Mouse (Mus musculus): Measurements from ENCODE around the gene 1700030J22Rik. TPM values are rescaled to one million over a fixed set of nuclear protein-coding genes. Genes with fewer than 3 reads are reported as not detected.

The 1700030J22Rik gene
- polyA plus RNA-seq (2012; fragmentation: generic; extraction: Trizol) = 1.5 TPM

GRCm38 (mm10) chr8:116978631-116979256, at the start of gene 1700030J22Rik:
1700030J22Rik (minus strand) TSS chr8:116978959.
- Histone ChIP-seq H3K4me2 (ENCODE audit: low read depth) (peak within 1 kb of the TSS; percentile 94), H3K27me3 (ENCODE audit: control insufficient read depth, insufficient read depth, insufficient read length) (no peaks in the 10 kb centered on the region), H3ac (ENCODE audit: control insufficient read depth, insufficient read length) (no peak within 1 kb of the TSS), H3K36me3 (ENCODE audit: control insufficient read depth, insufficient read depth) (peaks cover 4% of the 10 kb centered on the region), H3K79me2 (ENCODE audit: control insufficient read depth, insufficient read depth) (no peaks in the 10 kb centered on the region), H3K4me3 (peak within 1 kb of the TSS; percentile 51)
- TF ChIP-seq E2F4 (IDR thresholded peaks at IDR 0.05; ENCODE audit: insufficient read depth) = no peak
- peak; percentile 55 for TF ChIP-seq POLR2A (IDR thresholded peaks at IDR 0.05; ENCODE audit: insufficient read length, low read depth)

- TF ChIP-seq POLR2A (IDR thresholded peaks at IDR 0.05; ENCODE audit: insufficient read length, low read depth) (no peak), REST (IDR thresholded peaks at IDR 0.05; ENCODE audit: insufficient read depth, insufficient read length) (no peak), TCF3 (IDR thresholded peaks at IDR 0.05; ENCODE audit: insufficient read length, low read depth) (no peak), TCF12 (IDR thresholded peaks at IDR 0.05; ENCODE audit: insufficient read depth, poor library complexity, severe bottlenecking) (no peak), E2F4 (IDR thresholded peaks at IDR 0.05; ENCODE audit: insufficient read depth) (no peak), POLR2AphosphoS2 (IDR thresholded peaks at IDR 0.05; ENCODE audit: insufficient read length, low read depth) (no peak), SRF (IDR thresholded peaks at IDR 0.05; ENCODE audit: control insufficient read depth, insufficient read length, low read depth) (no peak), MAX (IDR thresholded peaks at IDR 0.05; ENCODE audit: low read depth) (no peak), MYOG (IDR thresholded peaks at IDR 0.05; ENCODE audit: control insufficient read depth in 1 of 3, insufficient read depth in 1 of 3, insufficient read length in 2 of 3, low read depth in 2 of 3) (no peak), USF1 (IDR thresholded peaks at IDR 0.05; ENCODE audit: low read depth) (no peak)
- no peak overlapping the region for H3ac ChIP-seq (ENCODE audit: control insufficient read depth, insufficient read length)
- no peak overlapping the region for H3K4me3 ChIP-seq
- H3K36me3 ChIP-seq (ENCODE audit: control insufficient read depth, insufficient read depth) = no peaks in the 10 kb centered on the region
- H3K79me2 ChIP-seq (ENCODE audit: control insufficient read depth, insufficient read depth) = no peaks in the 10 kb centered on the region
- no peaks in the 10 kb centered on the region for H3K27me3 ChIP-seq (ENCODE audit: control insufficient read depth, insufficient read depth, insufficient read length)
- no peak overlapping the region for H3K4me2 ChIP-seq (ENCODE audit: low read depth)
Observed at GRCm38 (mm10) chr8:117027601-117028000, 48.8 kb upstream of the 1700030J22Rik start.

GRCm38 (mm10) chr8:117022297-117022993, 43.7 kb upstream of the 1700030J22Rik start:
- Histone ChIP-seq H3K27me3 (ENCODE audit: control insufficient read depth, insufficient read depth, insufficient read length) (no peaks in the 10 kb centered on the region), H3K4me3 (no peak overlapping the region), H3K36me3 (ENCODE audit: control insufficient read depth, insufficient read depth) (no peaks in the 10 kb centered on the region), H3K79me2 (ENCODE audit: control insufficient read depth, insufficient read depth) (no peaks in the 10 kb centered on the region), H3K4me2 (ENCODE audit: low read depth) (no peak overlapping the region), H3ac (ENCODE audit: control insufficient read depth, insufficient read length) (no peak overlapping the region)
- TF ChIP-seq POLR2AphosphoS2 (IDR thresholded peaks at IDR 0.05; ENCODE audit: insufficient read length, low read depth) (no peak), REST (IDR thresholded peaks at IDR 0.05; ENCODE audit: insufficient read depth, insufficient read length) (no peak), MYOG (IDR thresholded peaks at IDR 0.05; ENCODE audit: control insufficient read depth in 1 of 3, insufficient read depth in 1 of 3, insufficient read length in 2 of 3, low read depth in 2 of 3) (no peak), CEBPB (IDR thresholded peaks at IDR 0.05; ENCODE audit: insufficient read depth, poor library complexity, severe bottlenecking) (no peak), USF1 (IDR thresholded peaks at IDR 0.05; ENCODE audit: low read depth) (no peak), MAX (IDR thresholded peaks at IDR 0.05; ENCODE audit: low read depth) (no peak), POLR2A (IDR thresholded peaks at IDR 0.05; ENCODE audit: insufficient read length, low read depth) (no peak), TCF3 (IDR thresholded peaks at IDR 0.05; ENCODE audit: insufficient read length, low read depth) (no peak), MYOD1 (IDR thresholded peaks at IDR 0.05; ENCODE audit: control insufficient read depth in 1 of 3, insufficient read length in 2 of 3, low read depth in 2 of 3) (no peak)

GRCm38 (mm10) chr8:117019323-117020275, 40.8 kb upstream of the 1700030J22Rik start:
- Histone ChIP-seq H3K79me2 (ENCODE audit: control insufficient read depth, insufficient read depth) (no peaks in the 10 kb centered on the region), H3K36me3 (ENCODE audit: control insufficient read depth, insufficient read depth) (no peaks in the 10 kb centered on the region), H3K4me2 (ENCODE audit: low read depth) (no peak overlapping the region), H3ac (ENCODE audit: control insufficient read depth, insufficient read length) (no peak overlapping the region), H3K27me3 (ENCODE audit: control insufficient read depth, insufficient read depth, insufficient read length) (no peaks in the 10 kb centered on the region), H3K4me3 (no peak overlapping the region)
- TF ChIP-seq USF1 (IDR thresholded peaks at IDR 0.05; ENCODE audit: low read depth) (no peak), TCF12 (IDR thresholded peaks at IDR 0.05; ENCODE audit: insufficient read depth, poor library complexity, severe bottlenecking) (no peak), CEBPB (IDR thresholded peaks at IDR 0.05; ENCODE audit: insufficient read depth, poor library complexity, severe bottlenecking) (no peak), MYOD1 (IDR thresholded peaks at IDR 0.05; ENCODE audit: control insufficient read depth in 1 of 3, insufficient read length in 2 of 3, low read depth in 2 of 3) (no peak)

DNA sequence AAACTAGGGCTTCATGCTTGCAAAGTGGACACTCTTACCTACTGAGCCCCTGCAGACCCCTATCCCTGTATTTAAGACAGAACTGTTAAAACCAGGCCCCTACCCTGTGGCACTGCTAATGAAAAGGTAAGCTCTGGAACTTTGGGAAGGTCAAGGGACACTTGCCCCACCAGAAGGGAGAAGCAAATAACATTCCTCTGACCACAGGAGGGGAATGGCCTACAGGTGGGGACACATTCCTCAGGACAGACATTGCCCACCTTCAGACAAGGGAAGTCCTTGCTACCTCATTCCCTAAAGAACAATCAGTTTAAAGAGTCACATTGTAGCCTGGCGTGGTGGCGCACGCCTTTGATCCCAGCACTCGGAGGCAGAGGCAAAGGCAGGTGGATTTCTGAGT, 39.1 kb upstream of the 1700030J22Rik start:
- TF ChIP-seq SRF (IDR thresholded peaks at IDR 0.05; ENCODE audit: control insufficient read depth, insufficient read length, low read depth) (no peak), MAX (IDR thresholded peaks at IDR 0.05; ENCODE audit: low read depth) (no peak), POLR2A (IDR thresholded peaks at IDR 0.05; ENCODE audit: insufficient read length, low read depth) (no peak), CEBPB (IDR thresholded peaks at IDR 0.05; ENCODE audit: insufficient read depth, poor library complexity, severe bottlenecking) (no peak), TCF3 (IDR thresholded peaks at IDR 0.05; ENCODE audit: insufficient read length, low read depth) (no peak), MYOG (IDR thresholded peaks at IDR 0.05; ENCODE audit: control insufficient read depth in 1 of 3, insufficient read depth in 1 of 3, insufficient read length in 2 of 3, low read depth in 2 of 3) (no peak), E2F4 (IDR thresholded peaks at IDR 0.05; ENCODE audit: insufficient read depth) (no peak), POLR2AphosphoS2 (IDR thresholded peaks at IDR 0.05; ENCODE audit: insufficient read length, low read depth) (no peak), REST (IDR thresholded peaks at IDR 0.05; ENCODE audit: insufficient read depth, insufficient read length) (no peak), TCF12 (IDR thresholded peaks at IDR 0.05; ENCODE audit: insufficient read depth, poor library complexity, severe bottlenecking) (no peak), USF1 (IDR thresholded peaks at IDR 0.05; ENCODE audit: low read depth) (no peak), MYOD1 (IDR thresholded peaks at IDR 0.05; ENCODE audit: control insufficient read depth in 1 of 3, insufficient read length in 2 of 3, low read depth in 2 of 3) (no peak)
- peaks cover 10% of the 10 kb centered on the region for H3K27me3 ChIP-seq (ENCODE audit: control insufficient read depth, insufficient read depth, insufficient read length)
- H3K36me3 ChIP-seq (ENCODE audit: control insufficient read depth, insufficient read depth) = no peaks in the 10 kb centered on the region
- H3K4me3 ChIP-seq = no peak overlapping the region
- no peaks in the 10 kb centered on the region for H3K79me2 ChIP-seq (ENCODE audit: control insufficient read depth, insufficient read depth)
- H3ac ChIP-seq (ENCODE audit: control insufficient read depth, insufficient read length) = no peak overlapping the region
- H3K4me2 ChIP-seq (ENCODE audit: low read depth) = no peak overlapping the region

Measured in myocyte (in vitro differentiated cells).